Mouse (Mus musculus): ENCODE results near the gene Tusc2.

DNA sequence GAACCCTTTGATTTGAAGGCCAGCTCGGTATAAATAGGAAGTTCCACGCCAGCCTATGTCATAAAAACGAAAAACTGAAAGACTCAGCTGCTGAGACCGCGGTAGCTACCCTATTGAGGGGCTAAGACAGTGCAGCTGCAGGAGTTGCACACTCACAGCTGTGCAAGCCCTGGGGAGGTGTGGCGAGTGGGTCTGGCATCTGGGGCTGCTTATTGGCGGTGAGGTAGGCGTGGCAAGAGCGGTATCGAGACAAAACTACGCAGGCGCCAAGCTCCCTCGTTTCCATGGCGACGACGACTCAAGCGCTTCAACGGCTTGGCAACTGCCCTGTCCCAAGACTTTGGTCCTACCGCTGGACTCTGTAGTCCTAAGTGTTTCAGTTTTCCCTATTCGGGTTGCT lies 16.0 kb upstream of the Tusc2 start, which contains the start of gene Zmynd10:
- TF ChIP-seq CTCF (IDR thresholded peaks at IDR 0.05; ENCODE audit: low read depth) (no peak), EP300 (IDR thresholded peaks at IDR 0.05; ENCODE audit: low read depth) (no peak)

Data from liver, postnatal 0 days (tissue).